Mouse (Mus musculus) brain, embryonic 14.5 days (tissue): ENCODE results near the gene Gpr146. TPM values are rescaled to one million over a fixed set of nuclear protein-coding genes. Genes with fewer than 3 reads are reported as not detected.
A peak's percentile ranks its signal among the peaks of the same experiment; 100 is the strongest.

ENCODE experiments used
- DNase-seq: peaks from one replicate; pipeline ENCODE4 v3.0.0-alpha.2; 2011; ENCODE audit warnings: low read depth
- CTCF ChIP-seq: fragments of 200-500 bp; IDR thresholded peaks from 2 replicates; pipeline ENCODE4 v1.5.1; 2012; ENCODE audit warnings: inconsistent platforms, mild to moderate bottlenecking, moderate library complexity, borderline replicate concordance; ENCODE audit not compliant: insufficient read depth, insufficient read length; ENCODE audit errors: extremely low read depth
- POLR2A ChIP-seq: fragments of 200-500 bp; IDR thresholded peaks from 2 replicates; pipeline ENCODE4 v1.6.1; 2012; ENCODE audit warnings: mild to moderate bottlenecking, inconsistent platforms, borderline replicate concordance; ENCODE audit not compliant: poor library complexity, insufficient read depth, insufficient read length, severe bottlenecking; ENCODE audit errors: extremely low read depth
- polyA plus RNA-seq: library from polyadenylated mRNA; depleted of rRNA; stranded (reverse); fragments of >200 nt; gene quantifications from 2 replicates; pipeline ENCODE4 v1.2.3, GENCODE M21; 2012

Gene Gpr146
- polyA plus RNA-seq, 1 experiment = 2.0 TPM

DNA sequence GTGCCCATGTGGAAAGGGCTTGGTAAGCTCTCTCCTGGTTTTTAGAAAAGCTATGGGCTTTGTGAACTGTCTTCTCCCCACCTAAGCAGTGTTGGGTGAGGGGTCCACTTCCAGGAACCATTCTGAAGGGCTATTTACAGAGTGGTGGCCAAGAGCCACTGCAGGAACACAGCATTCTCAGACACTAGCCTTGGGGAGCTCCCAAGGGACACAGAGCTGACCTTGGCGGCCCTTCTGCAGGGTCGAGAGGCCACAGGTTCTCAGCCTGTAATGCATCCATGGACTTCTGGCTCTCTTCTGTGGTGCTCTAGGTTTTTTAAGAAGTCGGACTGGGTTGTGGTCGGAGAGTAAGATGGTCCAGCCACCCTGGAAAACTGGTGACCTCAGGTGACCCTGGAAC, 32.6 kb downstream of the Gpr146 start:
- no peak for DNase-seq
- TF ChIP-seq CTCF (no peak), POLR2A (no peak)

DNA sequence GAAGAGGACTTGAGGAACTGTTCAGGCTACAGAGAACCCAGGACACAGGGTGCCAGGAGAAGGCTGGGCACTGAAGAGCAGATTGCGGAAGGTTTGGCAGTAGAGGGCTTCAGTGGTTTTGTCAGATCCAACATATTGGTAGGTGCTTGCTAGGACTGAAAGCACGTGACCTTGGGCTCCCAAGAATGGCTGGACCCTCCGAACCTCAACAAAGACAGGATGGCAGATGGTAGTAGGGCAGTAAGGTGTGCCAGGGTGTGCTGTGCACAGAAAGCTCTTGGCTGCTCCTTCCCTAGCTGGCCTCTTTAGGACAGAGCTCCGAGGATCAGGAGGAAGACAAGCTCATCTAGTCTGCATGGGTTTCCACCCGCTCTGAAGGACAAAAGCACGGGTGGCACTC, 33.6 kb downstream of the Gpr146 start:
- no peak for TF ChIP-seq CTCF
- no peak for TF ChIP-seq POLR2A
- no peak for DNase-seq

DNA sequence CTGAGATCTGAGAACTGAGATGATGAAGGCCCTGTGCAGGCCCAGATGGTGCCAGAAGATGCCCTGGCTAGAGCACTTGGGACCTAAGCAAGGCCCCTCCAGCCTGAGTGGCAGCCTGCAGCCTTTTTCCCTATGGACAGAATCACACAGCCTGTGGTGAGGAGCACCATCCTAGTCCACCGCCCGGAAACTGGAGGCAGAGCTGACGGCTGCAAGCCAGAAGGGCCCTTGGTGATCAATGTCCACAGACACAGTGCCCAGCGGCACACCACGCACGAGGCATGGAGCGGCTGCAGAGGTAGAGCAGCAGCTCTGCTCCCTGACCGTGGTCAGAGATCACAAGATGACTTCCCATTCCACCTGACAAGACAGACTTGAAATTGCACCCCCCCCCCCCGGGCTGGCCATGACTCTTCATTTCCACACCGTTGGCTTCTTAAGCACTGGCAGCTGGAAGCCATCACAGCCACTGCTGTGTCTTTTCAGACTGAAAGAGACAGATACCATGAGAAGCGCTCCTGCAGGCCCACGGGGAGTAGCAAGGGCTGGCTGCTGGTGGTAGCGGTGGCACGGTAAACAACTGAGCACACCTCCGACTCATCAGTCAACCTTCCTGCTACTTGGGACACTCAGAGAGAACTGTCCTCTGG, 34.3 kb downstream of the Gpr146 start:
- TF ChIP-seq CTCF (no peak), POLR2A (no peak)
- no peak for DNase-seq

DNA sequence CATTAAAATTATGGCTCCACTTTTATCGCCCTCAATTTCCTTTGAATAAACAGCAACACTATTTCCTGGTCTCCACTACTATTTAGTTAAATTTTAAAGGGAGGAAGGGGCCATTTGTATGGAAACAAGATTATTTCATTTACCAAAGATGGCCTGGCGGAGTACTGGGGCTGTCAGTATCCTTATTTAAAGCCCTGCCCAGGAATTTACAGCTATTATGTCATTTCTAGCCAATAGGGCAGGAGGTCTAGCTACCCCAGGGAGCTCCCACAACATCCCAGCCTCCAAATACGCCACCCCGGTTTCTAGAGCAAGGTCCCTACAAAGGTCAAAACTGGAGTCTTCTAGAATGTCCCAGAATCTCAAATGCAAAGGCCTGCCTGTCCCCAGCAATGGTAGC, 36.0 kb downstream of the Gpr146 start:
- no peak for TF ChIP-seq CTCF
- TF ChIP-seq POLR2A = no peak
- no peak for DNase-seq

DNA sequence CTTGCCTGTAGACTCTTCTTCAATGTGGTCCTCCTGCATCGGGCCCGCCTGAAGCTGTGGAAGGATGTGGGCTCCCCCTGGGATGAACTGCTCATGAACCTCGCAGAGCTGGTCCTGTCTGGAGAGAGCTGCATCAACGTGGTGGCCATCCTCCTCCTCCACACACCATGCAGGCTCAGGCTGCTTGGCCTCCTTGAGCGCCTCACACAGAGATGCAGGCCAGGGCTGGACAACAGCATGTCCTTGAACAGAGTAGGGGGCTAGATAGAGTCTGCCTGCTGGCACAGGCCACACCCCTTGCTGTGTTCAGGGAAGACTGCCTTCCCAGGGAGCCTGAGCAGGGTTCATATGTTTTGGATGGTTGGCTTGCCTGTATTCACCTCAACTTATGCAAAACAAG, 37.5 kb downstream of the Gpr146 start:
- DNase-seq = no peak
- TF ChIP-seq CTCF (no peak), POLR2A (no peak)

DNA sequence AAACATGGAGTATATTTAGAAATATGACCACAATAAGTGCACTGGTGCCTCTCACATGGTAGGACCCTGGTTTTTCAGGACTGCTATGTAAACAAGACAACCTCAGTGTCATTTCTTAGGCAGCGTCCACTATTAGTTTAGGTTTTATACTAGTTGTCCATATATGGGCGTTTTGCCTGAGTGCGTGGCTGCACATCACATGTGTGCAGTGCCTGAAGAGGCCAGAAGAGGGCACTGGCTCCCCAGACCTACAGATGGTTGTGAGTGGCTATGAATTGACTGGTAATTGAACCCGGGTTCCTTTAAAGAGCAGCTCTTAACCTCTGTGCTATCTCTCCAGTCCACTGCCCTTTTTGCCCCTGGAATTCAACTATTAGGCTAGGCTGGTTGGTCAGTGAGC, 39.4 kb downstream of the Gpr146 start:
- TF ChIP-seq CTCF = peak; percentile 49; the same call in 1 of the 2 replicates
- TF ChIP-seq POLR2A = no peak
- DNase-seq = no peak

DNA sequence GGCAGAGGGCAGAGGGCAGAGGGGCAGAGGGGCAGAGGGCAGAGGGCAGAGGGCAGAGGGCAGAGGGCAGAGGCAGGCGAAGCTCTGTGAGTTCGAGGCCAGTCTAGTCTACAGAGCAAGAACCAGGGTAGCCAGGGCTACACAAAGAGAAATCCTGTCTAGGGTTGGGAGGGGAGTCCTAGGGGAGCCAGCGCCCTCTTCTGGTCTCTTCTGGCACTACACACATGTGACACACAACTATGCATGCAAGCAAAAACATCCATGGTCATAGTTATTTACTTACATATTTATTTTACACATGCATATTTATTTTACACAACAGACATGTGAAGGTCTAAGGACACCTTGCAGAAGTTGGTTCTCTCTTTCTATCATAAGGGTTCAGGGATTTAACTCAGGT, 40.0 kb downstream of the Gpr146 start:
- DNase-seq = no peak
- TF ChIP-seq POLR2A (no peak), CTCF (peak; percentile 31; the same call in 1 of the 2 replicates)

DNA sequence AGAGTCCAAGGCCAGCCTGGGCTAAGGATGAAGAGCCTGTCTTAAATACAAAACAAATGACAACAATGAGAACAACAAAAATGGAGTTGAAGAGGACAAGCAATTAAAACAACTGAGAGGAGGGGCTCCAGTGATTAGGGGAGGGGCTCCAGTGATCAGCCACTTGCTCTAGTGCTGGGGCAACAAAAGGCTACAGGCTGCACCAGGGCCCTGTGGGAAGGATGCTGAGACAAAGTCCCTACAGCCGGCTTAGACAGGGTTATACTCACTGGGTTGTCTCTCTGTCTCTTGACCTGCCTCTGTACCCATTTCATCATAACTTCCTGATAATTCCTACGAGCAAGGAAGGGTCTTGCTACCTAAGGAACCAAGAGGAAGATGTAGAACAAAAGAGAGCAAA, 40.6 kb downstream of the Gpr146 start:
- TF ChIP-seq CTCF = no peak
- TF ChIP-seq POLR2A = no peak
- DNase-seq = peak; percentile 53

DNA sequence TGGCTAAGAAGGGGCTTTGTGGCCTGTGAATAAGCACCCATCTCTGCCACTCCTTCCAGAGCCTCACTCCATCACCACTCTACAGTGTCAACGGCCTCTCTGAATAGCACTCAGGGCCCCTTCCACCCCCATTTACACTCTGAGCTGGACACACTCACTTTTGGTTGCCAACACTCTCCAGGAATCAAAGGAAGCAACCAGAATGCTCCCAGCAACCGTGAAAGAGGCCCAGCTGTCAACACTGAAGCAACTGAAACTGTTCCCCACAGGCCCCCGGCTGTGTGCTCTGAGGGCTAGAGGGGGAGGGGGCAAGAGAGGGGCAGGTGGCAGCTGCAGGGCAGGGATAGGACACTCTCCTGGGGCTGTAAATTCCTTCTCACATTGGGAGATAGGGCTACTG, 41.1 kb downstream of the Gpr146 start:
- DNase-seq = peak; percentile 90
- no peak for TF ChIP-seq POLR2A
- no peak for TF ChIP-seq CTCF

DNA sequence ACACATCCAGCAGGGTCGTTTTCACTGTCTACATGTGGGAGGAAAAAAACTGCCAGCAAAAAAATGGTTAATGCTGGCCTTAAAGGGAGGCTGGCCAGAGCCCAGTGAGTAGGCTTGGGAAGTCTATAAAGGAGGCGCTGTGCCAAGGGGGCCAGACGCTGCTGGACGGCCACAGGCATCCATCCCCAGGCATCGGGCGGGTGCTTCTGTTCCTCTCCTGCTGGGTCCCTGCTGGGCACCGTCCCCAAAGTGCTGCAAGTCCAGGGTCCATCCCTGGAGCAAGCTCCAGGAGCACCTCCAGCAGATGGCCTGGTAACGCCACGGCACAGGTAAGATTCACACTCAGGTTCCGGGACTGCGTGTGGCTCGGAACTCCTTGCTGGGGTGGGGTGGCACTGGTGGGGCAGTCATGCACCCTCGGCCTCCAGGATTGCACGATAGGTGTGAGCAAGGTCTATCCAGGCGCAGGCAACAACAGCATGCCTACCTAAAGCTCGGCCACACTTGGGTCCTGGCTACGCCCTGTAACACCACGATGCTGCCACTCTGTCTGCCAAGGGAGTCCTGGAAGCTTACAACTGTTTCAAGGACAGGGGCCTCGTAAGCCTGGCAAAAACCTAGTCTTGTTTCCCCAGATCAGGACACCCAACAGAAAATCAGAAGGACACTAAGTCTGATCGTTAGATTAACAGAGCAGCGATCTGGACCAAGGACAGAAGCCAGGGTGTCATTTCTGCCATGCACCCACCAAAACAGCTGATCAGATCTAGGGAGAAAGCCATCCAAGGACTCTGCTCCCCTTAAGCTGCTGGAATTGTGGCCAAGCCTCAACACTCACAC, 45.7 kb downstream of the Gpr146 start, which contains the start of gene Gper1:
Gene Gper1 (plus strand): TSS at position 126 of the 840 bp plus-strand sequence.
- DNase-seq = peak; percentile 86
- no peak for TF ChIP-seq CTCF
- no peak for TF ChIP-seq POLR2A

DNA sequence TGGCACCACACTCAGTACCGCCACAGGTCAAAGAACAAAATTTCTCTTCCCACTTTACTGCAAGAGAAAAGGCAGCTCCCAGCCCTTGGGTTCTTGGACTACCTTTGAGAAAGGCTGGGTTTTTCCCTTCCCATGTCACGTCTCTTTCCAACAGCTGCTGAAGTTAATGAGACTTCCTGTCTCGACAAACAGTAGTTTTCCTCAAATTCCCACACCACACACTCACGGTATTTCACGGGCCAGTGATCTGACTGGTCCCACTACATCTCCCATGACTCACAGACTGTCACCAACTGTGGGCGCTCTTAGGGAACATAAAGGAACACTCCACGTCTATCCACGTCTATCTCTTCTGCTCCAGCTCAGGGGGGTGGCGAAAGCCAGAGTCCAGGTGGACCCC, 47.7 kb downstream of the Gpr146 start:
- no peak for DNase-seq
- TF ChIP-seq CTCF = no peak
- no peak for TF ChIP-seq POLR2A

DNA sequence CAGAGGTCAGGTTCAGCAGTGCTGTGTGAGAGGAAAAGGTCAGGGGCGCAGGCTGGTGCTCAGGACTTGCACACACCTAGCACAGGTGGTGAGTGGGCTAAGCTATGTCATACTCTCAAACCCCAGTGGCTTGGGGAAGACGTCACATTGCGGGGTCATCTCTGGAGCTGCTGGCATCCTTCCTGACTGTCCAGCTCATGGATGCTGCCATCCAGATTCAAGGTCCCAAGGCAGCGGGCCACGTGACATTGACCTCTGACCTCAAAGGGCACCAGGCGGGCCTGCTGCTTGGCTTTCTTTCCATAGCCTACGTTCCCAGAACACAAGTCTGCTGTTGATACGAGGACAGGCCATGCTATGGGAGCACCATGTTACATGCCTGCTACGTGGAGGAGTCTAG, 49.5 kb downstream of the Gpr146 start:
- no peak for TF ChIP-seq CTCF
- no peak for TF ChIP-seq POLR2A
- no peak for DNase-seq

DNA sequence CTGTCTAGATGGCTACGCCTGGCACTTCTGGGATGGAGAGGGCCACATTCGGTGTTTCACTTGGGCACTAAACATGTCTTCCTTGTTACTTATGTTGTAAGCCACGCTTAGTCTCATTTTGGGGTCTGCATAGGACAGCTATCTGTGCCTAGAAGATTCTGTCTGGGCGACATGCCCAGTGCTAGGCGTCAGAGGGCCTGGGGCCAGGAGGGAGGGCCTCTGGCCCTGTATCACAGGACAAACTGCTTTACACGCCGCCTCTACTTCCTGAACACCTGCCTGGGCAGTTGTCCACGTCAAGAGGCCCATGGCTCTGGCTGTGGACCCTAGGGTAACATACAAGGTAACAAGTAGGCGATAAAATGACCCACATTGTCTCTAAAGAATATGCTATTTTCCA, 50.5 kb downstream of the Gpr146 start:
- DNase-seq = peak; percentile 60
- TF ChIP-seq CTCF (no peak), POLR2A (no peak)
